Mouse (Mus musculus): ENCODE results near the gene Lbhd1. TPM values are rescaled to one million over a fixed set of nuclear protein-coding genes. Genes with fewer than 3 reads are reported as not detected.
"Not testable (repeated sequence)": the region's sequence is repeated elsewhere in the genome, so short reads cannot be mapped to it uniquely, and the experiment has no call there.

Lbhd1 gene
- polyA plus RNA-seq (2015; fragmentation: Nextera tagmentation; extraction: Ambion mirVana): 45.3 and 57.7 TPM in 2 replicates

DNA sequence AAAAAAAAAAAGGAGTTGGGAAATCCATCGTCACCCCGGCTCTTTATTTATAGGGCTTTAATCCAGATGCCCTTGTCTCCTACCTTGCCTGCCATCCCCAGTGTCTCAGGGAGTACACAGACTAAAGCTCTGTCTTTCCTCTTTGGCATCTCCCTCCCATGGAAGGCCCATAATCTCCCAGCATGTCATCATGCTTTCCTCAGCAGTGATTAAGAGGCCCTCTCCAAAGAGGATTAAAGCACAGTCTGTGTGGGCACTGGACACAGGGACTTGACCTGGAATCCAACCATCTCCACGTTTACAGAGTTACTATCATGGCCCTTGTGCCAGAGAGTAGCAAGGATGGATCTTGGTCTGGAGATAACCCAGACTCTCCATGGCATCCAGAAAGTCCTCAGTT is at the start of gene Lbhd1, which contains the start of gene Gm49403:
Gene Lbhd1, plus strand, starts transcription at position 117 of the 400 bp plus-strand sequence.
Gene Gm49403, plus strand, starts transcription at position 315 of the 400 bp plus-strand sequence.
- peaks cover 24% of the 10 kb centered on the region for H3K4me1 ChIP-seq (replicated peaks)
- H3K4me2 ChIP-seq: no peak within 1 kb of the TSS
- H3K27me3 ChIP-seq: no peaks in the 10 kb centered on the region
- H3K9me3 ChIP-seq: no peaks in the 10 kb centered on the region
- no peak within 1 kb of the TSS for H3K9ac ChIP-seq
- WGBS: 84% methylated on average over 3 of the region's 3 CpGs
- ATAC-seq (ENCODE audit: low FRiP score): no peak
- H3K4me3 ChIP-seq: no peak within 1 kb of the TSS
- H3K36me3 ChIP-seq: no peaks in the 10 kb centered on the region
- H3K27ac ChIP-seq: no peak within 1 kb of the TSS

DNA sequence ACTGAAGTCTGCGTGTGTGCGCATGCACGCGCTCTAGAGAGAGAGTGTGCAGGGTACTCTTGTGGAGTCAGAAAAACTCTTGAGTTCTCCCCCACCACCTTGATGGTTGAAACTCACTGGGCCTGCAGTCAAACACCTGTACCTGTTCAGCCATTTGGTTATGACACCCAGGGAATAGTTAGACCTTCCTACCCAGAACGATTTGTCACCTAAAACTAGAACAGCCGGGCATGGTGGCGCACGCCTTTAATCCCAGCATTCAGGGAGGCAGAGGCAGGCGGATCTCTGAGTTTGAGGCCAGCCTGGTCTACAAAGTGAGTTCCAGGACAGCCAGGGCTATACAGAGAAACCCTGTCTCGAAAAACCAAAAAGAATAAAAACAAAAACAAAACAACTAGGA is 47.2 kb upstream of the Lbhd1 start:
- H3K27me3 ChIP-seq; H3K9me3 ChIP-seq; H3K9ac ChIP-seq; ATAC-seq (ENCODE audit: low FRiP score): not testable (repeated sequence)
- Histone ChIP-seq H3K4me3 (peak overlapping the region; percentile 74), H3K4me1 (replicated peaks) (peaks cover 42% of the 10 kb centered on the region), H3K4me2 (peak overlapping the region; percentile 81), H3K27ac (peak overlapping the region; percentile 99; the same call in 1 of the 2 replicates), H3K36me3 (peaks cover 50% of the 10 kb centered on the region)
- WGBS: 97% methylated on average over 10 of the region's 10 CpGs

DNA sequence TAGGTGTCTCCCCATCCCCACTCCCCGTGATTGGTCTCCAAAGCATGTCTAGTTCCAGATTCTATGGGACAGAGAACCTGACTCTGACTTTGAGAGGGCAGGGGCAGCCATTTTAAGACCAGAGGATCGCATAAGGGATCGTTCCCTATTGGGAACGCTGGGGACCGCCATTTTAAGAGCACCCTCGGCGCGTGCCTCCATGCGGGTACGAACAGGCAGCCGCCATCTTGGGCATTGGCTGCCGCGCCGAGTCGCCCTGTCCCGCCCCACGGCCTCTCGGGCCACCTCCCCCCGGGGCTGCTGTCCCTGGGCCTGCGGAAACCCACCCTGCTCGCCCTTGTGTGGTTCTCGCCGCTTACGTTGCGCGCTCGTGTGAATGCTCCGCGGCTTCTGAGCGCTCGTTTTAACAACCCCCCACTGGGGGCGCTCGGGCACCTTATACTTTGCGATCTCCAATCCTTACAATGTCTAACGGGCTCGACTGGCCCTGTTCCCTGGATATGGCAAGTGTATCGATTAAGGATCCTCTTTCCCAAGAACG is 46.2 kb upstream of the Lbhd1 start, which contains the start of gene Bscl2:
Gene Bscl2, plus strand, starts transcription at position 217 of the 541 bp plus-strand sequence.
- WGBS: 1% methylated on average over 38 of the region's 38 CpGs
- Histone ChIP-seq H3K4me1 (replicated peaks) (peaks cover 45% of the 10 kb centered on the region), H3K36me3 (peaks cover 43% of the 10 kb centered on the region), H3K9ac (peak within 1 kb of the TSS; percentile 94), H3K4me2 (peak within 1 kb of the TSS; percentile 81), H3K9me3 (no peaks in the 10 kb centered on the region), H3K4me3 (peak within 1 kb of the TSS; percentile 74), H3K27me3 (no peaks in the 10 kb centered on the region), H3K27ac (peak within 1 kb of the TSS; percentile 99)
- peak; percentile 71 for ATAC-seq (ENCODE audit: low FRiP score)

DNA sequence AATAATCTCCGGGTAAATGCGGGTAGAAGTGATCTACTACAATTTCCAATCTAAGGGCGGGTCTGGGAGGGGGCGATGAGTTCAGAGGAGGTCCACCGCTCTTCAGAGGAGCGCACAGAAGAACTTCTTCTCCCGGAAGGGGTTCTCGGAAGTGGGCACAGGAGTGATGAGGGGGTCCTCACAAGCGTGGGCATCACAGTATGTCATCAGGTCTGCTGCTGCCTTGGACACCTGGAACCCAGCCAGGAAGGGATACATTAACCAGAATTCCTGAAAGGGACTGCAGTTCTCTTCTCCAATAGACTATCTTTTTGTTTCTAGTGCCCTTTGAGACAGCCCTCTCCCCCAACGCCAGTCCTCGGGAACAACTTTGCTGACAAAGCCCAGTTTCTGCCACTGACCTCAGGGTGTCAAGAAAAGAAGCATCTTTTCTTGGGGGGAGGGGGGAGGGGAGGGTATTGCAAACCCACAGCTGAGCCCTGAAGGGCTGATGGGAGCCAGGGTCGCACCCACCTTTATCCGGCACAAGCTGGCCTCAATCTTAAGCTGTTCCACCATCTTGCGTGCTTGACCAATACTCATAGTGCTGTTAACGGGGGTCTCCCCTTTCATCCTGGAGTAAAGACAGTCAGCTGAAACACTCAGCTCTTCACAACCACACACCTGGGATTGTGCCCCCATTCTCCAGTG is 45.3 kb upstream of the Lbhd1 start:
- Histone ChIP-seq H3K27me3 (no peaks in the 10 kb centered on the region), H3K36me3 (peaks cover 43% of the 10 kb centered on the region), H3K4me1 (replicated peaks) (peaks cover 45% of the 10 kb centered on the region), H3K4me2 (peak overlapping the region; percentile 81), H3K4me3 (peak overlapping the region; percentile 74), H3K27ac (peak overlapping the region; percentile 99), H3K9ac (peak overlapping the region; percentile 94), H3K9me3 (no peaks in the 10 kb centered on the region)
- ATAC-seq (ENCODE audit: low FRiP score): peak; percentile 18; the same call in 1 of the 2 replicates
- 11% methylated on average over 15 of the region's 15 CpGs for WGBS

DNA sequence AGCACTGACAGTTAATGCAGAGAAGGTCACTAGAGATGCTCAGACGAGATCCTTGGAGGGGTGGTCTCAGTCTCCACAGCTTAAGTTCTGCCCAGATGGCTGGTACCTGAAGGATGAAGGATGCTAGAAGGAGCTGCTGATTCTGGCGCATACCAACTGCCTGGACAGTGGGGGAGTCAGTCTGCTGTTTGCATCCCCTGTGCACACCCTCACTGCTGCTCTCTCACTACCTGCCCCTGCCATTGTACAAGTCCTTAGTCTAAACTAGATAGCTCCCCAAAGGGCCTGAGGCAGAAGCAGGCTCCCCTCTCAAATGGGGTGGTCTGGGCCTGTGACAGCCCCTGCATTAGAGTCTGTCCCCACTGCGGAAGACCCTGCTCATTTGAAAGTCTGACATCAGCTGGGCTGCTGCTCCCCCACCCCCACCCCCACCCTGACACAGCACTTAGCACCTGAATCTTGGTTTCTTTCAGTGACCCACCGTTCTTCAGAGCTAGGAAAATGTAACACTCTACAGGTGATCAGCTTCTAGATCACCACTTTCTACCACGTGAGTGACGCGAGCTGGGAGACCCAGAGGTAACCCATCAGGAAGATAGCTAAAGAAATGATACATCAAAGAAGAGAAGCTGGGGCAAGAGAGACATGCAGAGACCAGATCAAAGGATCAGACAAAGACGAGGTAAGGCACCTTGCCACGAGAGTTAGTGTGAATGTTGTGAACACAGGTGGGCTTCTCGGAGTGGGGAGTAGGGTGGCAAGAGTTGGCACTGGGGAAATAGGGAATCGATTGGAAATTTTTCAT is 44.2 kb upstream of the Lbhd1 start, which contains the start of gene Gng3:
Gene Gng3, minus strand, starts transcription at position 92 of the 805 bp plus-strand sequence.
- Histone ChIP-seq H3K4me3 (peak within 1 kb of the TSS; percentile 74), H3K4me1 (replicated peaks) (peaks cover 45% of the 10 kb centered on the region), H3K4me2 (peak within 1 kb of the TSS; percentile 81), H3K9ac (peak within 1 kb of the TSS; percentile 94), H3K9me3 (no peaks in the 10 kb centered on the region), H3K36me3 (peaks cover 35% of the 10 kb centered on the region), H3K27me3 (no peaks in the 10 kb centered on the region), H3K27ac (peak within 1 kb of the TSS; percentile 99)
- peak; percentile 91 for ATAC-seq (ENCODE audit: low FRiP score)
- WGBS: 32% methylated on average over 11 of the region's 11 CpGs

DNA sequence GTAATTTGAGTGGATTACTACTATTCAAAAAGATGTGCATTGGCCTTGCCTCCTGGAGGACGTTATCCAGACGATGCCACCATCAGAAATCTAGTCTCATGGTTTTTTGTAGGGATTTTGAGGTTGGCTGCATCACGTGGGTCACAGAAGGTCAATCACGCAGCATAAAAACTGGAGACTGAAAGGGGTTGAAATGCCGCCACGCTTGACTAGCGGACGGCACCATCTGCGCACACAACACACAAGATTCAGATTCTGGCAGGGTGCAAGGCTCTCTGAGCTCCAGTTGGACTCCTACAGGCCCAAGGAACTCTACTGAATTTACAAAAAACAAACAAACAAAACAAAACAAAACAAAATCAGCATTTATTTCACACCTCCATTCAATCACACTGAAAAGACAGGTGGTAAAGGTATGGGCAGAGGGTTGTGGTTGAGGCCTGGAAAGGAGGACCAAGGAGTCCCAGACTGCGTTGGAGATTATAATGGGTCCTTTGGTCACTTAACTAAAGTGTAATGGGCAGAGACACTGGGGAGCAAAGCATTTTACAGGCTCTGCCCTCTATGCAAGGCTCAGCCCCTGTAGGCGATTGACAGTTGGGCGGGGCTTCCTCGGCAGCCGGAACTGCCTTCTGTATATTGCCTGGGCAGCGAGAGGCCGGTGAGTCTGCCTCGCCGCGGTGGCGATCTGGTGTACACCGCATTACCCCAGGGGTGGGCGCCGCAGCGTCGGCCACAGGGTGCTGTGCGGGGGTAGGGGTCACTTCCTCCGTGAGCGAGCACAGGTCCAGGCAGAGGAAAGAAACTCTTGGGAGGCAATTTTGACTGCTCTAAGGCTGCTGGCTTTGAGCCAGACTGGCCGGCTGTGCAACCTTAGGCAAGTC is 43.4 kb upstream of the Lbhd1 start:
- 12% methylated on average over 29 of the region's 29 CpGs for WGBS
- no peaks in the 10 kb centered on the region for H3K27me3 ChIP-seq
- peak overlapping the region; percentile 94 for H3K9ac ChIP-seq
- peaks cover 30% of the 10 kb centered on the region for H3K36me3 ChIP-seq
- peak overlapping the region; percentile 74 for H3K4me3 ChIP-seq
- peak overlapping the region; percentile 81 for H3K4me2 ChIP-seq
- peak; percentile 7; the same call in 1 of the 2 replicates for ATAC-seq (ENCODE audit: low FRiP score)
- peaks cover 45% of the 10 kb centered on the region for H3K4me1 ChIP-seq (replicated peaks)
- H3K9me3 ChIP-seq: no peaks in the 10 kb centered on the region
- H3K27ac ChIP-seq: peak overlapping the region; percentile 99

DNA sequence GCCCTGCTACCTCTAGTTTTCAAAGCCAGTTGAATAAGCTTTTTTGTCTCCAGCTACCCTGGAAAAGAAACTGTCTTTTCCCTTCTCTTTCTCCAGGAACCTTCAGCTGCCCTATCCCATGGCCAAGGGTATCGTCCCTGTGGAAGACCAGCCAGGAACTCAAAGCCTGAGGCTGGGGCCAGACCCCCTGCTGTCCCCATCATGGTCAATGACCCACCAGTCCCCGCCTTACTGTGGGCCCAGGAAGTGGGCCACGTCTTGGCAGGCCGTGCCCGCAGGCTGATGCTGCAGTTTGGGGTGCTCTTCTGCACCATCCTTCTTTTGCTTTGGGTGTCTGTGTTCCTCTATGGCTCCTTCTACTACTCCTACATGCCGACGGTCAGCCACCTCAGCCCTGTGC is 42.5 kb upstream of the Lbhd1 start:
- peak overlapping the region; percentile 81 for H3K4me2 ChIP-seq
- H3K4me3 ChIP-seq: peak overlapping the region; percentile 74
- H3K4me1 ChIP-seq (replicated peaks): peaks cover 45% of the 10 kb centered on the region
- no peaks in the 10 kb centered on the region for H3K27me3 ChIP-seq
- peak overlapping the region; percentile 94 for H3K9ac ChIP-seq
- ATAC-seq (ENCODE audit: low FRiP score): no peak
- WGBS: 93% methylated on average over 7 of the region's 7 CpGs
- H3K27ac ChIP-seq: peak overlapping the region; percentile 99
- no peaks in the 10 kb centered on the region for H3K9me3 ChIP-seq
- peaks cover 31% of the 10 kb centered on the region for H3K36me3 ChIP-seq

DNA sequence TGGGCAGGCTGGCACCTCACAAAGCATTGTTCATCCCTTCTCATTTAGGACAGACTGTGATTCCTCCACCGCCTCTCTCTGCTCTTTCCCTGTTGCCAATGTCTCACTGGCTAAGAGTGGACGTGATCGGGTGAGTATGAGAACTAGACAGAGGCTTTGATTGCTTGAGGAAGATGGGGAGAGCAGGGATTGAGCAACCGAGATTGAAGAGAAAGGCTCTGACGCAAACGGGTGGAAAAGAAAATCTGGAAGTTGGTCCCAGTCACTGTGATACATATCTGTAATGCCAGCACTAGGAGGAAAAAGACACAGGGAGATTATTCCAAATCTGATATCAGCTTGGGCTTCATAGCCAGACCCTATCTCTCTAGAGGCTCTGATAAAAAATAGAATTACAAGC is 40.6 kb upstream of the Lbhd1 start:
- Histone ChIP-seq H3K27ac (no peak overlapping the region), H3K36me3 (peaks cover 47% of the 10 kb centered on the region), H3K27me3 (no peaks in the 10 kb centered on the region), H3K4me1 (replicated peaks) (peaks cover 34% of the 10 kb centered on the region), H3K9ac (no peak overlapping the region), H3K4me3 (no peak overlapping the region), H3K9me3 (no peaks in the 10 kb centered on the region), H3K4me2 (no peak overlapping the region)
- WGBS: 89% methylated on average over 6 of the region's 6 CpGs
- ATAC-seq (ENCODE audit: low FRiP score): no peak

DNA sequence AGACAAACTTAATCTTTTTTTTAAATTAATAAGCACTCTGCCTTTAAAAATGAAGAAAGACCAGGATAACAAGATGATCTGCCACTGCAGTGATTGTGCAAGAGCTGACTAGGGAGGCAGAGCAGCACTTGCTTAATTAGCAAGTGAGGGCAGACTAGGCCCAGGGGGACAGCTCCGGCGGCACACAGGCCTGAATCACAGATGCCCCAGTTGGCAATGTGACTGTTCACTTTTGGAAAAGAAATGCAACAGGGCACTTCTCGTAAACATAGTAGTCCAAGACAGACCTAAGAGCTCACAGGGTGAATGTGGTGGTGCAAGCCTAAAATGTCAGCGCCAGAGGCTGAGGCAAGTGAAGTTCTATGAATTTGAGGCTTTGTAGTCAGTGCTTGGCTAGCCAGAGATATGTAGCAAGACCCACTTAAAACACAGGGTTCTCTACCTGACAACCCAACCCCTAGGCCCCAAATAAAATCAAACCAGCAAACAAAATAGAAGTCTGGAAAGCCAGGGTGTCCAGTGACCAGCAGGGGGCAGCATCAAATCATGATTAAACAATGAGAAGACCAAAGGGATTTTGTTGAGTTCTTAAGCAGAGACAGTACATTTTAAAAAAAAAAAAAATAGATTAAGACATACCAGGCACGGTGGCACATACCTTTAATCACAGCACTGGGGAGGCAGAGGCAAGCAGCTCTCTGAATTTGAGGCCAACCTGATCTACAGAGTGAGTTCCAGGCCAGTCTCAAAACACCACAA is 39.0 kb upstream of the Lbhd1 start:
- 59% methylated on average over 5 of the region's 5 CpGs for whole genome bisulfite sequencing
- peaks cover 61% of the 10 kb centered on the region for H3K36me3 ChIP-seq
- H3K27ac ChIP-seq: no peak overlapping the region
- H3K27me3 ChIP-seq: no peaks in the 10 kb centered on the region
- H3K4me2 ChIP-seq: no peak overlapping the region
- H3K4me3 ChIP-seq: no peak overlapping the region
- H3K4me1 ChIP-seq (replicated peaks): peaks cover 21% of the 10 kb centered on the region
- ATAC-seq (ENCODE audit: low FRiP score): no peak
- no peak overlapping the region for H3K9ac ChIP-seq
- no peaks in the 10 kb centered on the region for H3K9me3 ChIP-seq

DNA sequence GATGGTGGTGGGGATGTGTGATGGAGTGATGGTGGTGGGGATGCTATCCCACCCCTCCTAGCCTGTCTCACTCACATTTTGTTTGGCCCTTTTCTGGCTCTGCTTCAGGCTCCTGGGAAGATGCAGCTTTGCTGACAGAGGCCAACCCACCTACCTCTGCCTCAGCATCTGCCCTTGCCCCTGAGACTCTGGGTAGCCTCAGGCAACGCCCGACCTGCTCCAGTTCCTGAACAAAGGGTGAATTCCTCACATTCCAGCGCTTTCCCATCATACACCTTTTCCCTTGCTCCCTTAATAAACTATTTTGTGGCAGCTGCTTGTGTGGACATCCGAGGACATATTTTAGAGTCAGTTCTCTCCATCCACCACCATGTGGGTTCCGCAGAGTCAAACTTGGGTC is 35.2 kb upstream of the Lbhd1 start:
- 85% methylated on average over 5 of the region's 5 CpGs for WGBS
- H3K27ac ChIP-seq: no peak overlapping the region

More for the DNA sequence above, 35.2 kb upstream of the Lbhd1 start:
- Histone ChIP-seq H3K9me3 (no peaks in the 10 kb centered on the region), H3K36me3 (peaks cover 49% of the 10 kb centered on the region), H3K4me3 (no peak overlapping the region), H3K27me3 (no peaks in the 10 kb centered on the region), H3K9ac (no peak overlapping the region), H3K4me2 (no peak overlapping the region), H3K4me1 (replicated peaks) (peaks cover 5% of the 10 kb centered on the region; the same call in 1 of the 2 replicates)
- no peak for ATAC-seq (ENCODE audit: low FRiP score)

Measured in hindbrain, embryonic 13.5 days (tissue).